Mouse (Mus musculus): Measurements from ENCODE around the gene Ppfia1. TPM values are rescaled to one million over a fixed set of nuclear protein-coding genes. Genes with fewer than 3 reads are reported as not detected.

Gene Ppfia1
- 30.4 and 34.6 TPM in 2 replicates for polyA plus RNA-seq (2015; fragmentation: Nextera tagmentation; extraction: Ambion mirVana)

GRCm38 (mm10) chr7:144553237-144554122 lies at the start of gene Ppfia1:
TSS of gene Ppfia1 (minus strand) at chr7:144553729.
- Histone ChIP-seq H3K9ac (replicated peaks; ENCODE audit: low read depth, low read length) (peak within 1 kb of the TSS; percentile 91), H3K27ac (ENCODE audit: low read length) (0 out of 2 replicates have a peak within 1 kb of the TSS, but pooled peaks have one; percentile 22), H3K9me3 (ENCODE audit: control insufficient read depth, low read length) (no peaks in the 10 kb centered on the region), H3K27me3 (replicated peaks; ENCODE audit: control insufficient read depth, insufficient read depth, low read length) (peaks cover 4% of the 10 kb centered on the region; the same call in 1 of the 2 replicates), H3K4me2 (ENCODE audit: low read length) (peak within 1 kb of the TSS; percentile 78), H3K4me3 (replicated peaks; ENCODE audit: low read length) (peak within 1 kb of the TSS; percentile 82), H3K36me3 (ENCODE audit: control insufficient read depth, insufficient read depth) (peaks cover 8% of the 10 kb centered on the region), H3K4me1 (replicated peaks; ENCODE audit: control insufficient read depth, insufficient read depth, low read length) (peaks cover 33% of the 10 kb centered on the region)
- WGBS, result under 1% methylated on average over 92 of the region's 97 CpGs
- ATAC-seq, result peak; percentile 94

DNA sequence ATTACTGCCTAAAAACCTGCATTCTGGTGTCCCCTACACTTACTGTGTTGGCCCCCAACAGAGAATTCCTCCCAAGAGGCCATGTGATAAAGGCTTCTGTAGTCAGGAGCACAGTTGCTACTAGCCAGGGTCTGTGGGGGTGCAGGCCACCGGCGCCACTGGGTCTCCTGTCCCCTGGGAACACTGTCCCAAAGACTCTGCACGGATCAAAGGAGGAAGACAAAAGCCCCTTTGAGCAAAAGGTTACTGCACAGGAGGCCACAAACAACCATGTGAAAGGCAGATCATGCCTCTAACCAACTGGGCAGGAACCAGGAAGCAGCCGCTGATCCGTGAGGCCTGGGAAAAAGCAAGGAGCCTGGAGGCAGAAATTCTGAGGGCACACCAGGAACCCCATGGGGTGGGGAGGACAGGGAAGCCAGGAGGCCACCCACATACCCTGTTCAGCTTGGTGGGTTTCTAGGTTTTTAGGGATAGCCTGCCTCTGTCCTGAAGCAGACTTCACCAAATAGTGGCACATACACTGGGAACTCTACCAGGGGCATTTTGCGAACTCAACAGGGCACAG lies 46.9 kb upstream of the Ppfia1 start:
- no peaks in the 10 kb centered on the region for H3K9me3 ChIP-seq (ENCODE audit: control insufficient read depth, low read length)
- no peaks in the 10 kb centered on the region for H3K4me1 ChIP-seq (replicated peaks; ENCODE audit: control insufficient read depth, insufficient read depth, low read length)
- 20% methylated on average over 6 of the region's 6 CpGs for WGBS
- H3K36me3 ChIP-seq (ENCODE audit: control insufficient read depth, insufficient read depth), result no peaks in the 10 kb centered on the region
- H3K4me3 ChIP-seq (replicated peaks; ENCODE audit: low read length), result no peak overlapping the region
- H3K27me3 ChIP-seq (replicated peaks; ENCODE audit: control insufficient read depth, insufficient read depth, low read length), result no peaks in the 10 kb centered on the region
- peak; percentile 31; the same call in 1 of the 2 replicates for ATAC-seq
- H3K27ac ChIP-seq (ENCODE audit: low read length), result no peak overlapping the region
- no peak overlapping the region for H3K9ac ChIP-seq (replicated peaks; ENCODE audit: low read depth, low read length)
- H3K4me2 ChIP-seq (ENCODE audit: low read length), result no peak overlapping the region

GRCm38 (mm10) chr7:144589508-144589907 lies 36.0 kb upstream of the Ppfia1 start:
- no peak for ATAC-seq
- Histone ChIP-seq H3K4me3 (replicated peaks; ENCODE audit: low read length) (no peak overlapping the region), H3K9ac (replicated peaks; ENCODE audit: low read depth, low read length) (no peak overlapping the region), H3K4me1 (replicated peaks; ENCODE audit: control insufficient read depth, insufficient read depth, low read length) (no peaks in the 10 kb centered on the region), H3K9me3 (ENCODE audit: control insufficient read depth, low read length) (no peaks in the 10 kb centered on the region), H3K27me3 (replicated peaks; ENCODE audit: control insufficient read depth, insufficient read depth, low read length) (no peaks in the 10 kb centered on the region), H3K36me3 (ENCODE audit: control insufficient read depth, insufficient read depth) (no peaks in the 10 kb centered on the region), H3K4me2 (ENCODE audit: low read length) (no peak overlapping the region), H3K27ac (ENCODE audit: low read length) (no peak overlapping the region)
- 76% methylated on average over 3 of the region's 3 CpGs for WGBS

DNA sequence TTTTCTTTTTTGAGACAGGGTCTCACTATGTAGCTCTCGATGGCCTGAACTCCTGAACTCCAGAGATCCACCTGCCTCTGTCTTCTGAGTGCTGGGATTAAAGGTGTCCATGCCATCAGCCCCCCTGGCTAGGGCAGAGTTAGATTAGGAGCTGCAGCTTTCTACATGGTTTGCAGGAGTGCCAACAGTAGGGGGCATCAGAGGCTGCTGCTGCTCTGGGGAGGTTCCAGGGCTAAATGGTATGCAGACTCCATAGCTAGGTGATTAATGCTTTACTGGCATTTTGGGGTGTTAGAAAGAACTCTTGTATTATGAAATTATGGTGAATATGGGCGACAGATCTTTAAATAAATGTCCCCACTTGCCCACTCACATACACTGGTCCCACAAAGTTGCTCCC lies 33.8 kb upstream of the Ppfia1 start:
- H3K9ac ChIP-seq (replicated peaks; ENCODE audit: low read depth, low read length), result no peak overlapping the region
- H3K27ac ChIP-seq (ENCODE audit: low read length), result no peak overlapping the region
- no peaks in the 10 kb centered on the region for H3K9me3 ChIP-seq (ENCODE audit: control insufficient read depth, low read length)
- H3K4me2 ChIP-seq (ENCODE audit: low read length), result no peak overlapping the region
- H3K27me3 ChIP-seq (replicated peaks; ENCODE audit: control insufficient read depth, insufficient read depth, low read length), result no peaks in the 10 kb centered on the region
- H3K36me3 ChIP-seq (ENCODE audit: control insufficient read depth, insufficient read depth), result no peaks in the 10 kb centered on the region
- WGBS, result 57% methylated on average over 2 of the region's 2 CpGs
- H3K4me3 ChIP-seq (replicated peaks; ENCODE audit: low read length), result no peak overlapping the region
- ATAC-seq, result no peak
- H3K4me1 ChIP-seq (replicated peaks; ENCODE audit: control insufficient read depth, insufficient read depth, low read length), result peaks cover 5% of the 10 kb centered on the region

- peaks cover 16% of the 10 kb centered on the region for H3K4me1 ChIP-seq (replicated peaks; ENCODE audit: control insufficient read depth, insufficient read depth, low read length)
- no peak overlapping the region for H3K4me2 ChIP-seq (ENCODE audit: low read length)
- H3K27me3 ChIP-seq (replicated peaks; ENCODE audit: control insufficient read depth, insufficient read depth, low read length), result no peaks in the 10 kb centered on the region
- H3K27ac ChIP-seq (ENCODE audit: low read length), result no peak overlapping the region
- no peaks in the 10 kb centered on the region for H3K36me3 ChIP-seq (ENCODE audit: control insufficient read depth, insufficient read depth)
- 8% methylated on average over 6 of the region's 6 CpGs for WGBS
- no peak overlapping the region for H3K9ac ChIP-seq (replicated peaks; ENCODE audit: low read depth, low read length)
- H3K4me3 ChIP-seq (replicated peaks; ENCODE audit: low read length), result no peak overlapping the region
- no peaks in the 10 kb centered on the region for H3K9me3 ChIP-seq (ENCODE audit: control insufficient read depth, low read length)
- ATAC-seq, result no peak
These were observed 32.1 kb upstream of the Ppfia1 start for GRCm38 (mm10) chr7:144585648-144586047.

DNA sequence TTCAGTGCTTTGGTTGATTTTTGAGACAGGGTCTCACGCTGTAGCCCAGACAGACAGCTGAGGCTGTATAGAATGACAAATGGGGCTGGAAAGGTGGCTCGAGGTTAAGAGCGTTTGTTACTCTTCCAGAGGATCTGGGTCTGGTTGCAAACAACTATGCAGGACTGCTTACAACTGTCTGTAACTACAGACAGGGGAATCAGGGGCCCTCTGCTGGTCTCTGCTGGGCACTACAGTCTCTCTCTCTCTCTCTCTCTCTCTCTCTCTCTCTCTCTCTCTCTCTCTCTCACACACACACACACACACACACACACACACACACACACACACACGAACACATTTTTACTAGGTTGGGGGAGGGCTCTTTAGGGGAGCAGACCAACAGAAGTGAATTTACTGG lies 30.1 kb upstream of the Ppfia1 start:
- Histone ChIP-seq H3K4me2 (ENCODE audit: low read length) (no peak overlapping the region), H3K4me3 (replicated peaks; ENCODE audit: low read length) (no peak overlapping the region), H3K36me3 (ENCODE audit: control insufficient read depth, insufficient read depth) (no peaks in the 10 kb centered on the region), H3K27me3 (replicated peaks; ENCODE audit: control insufficient read depth, insufficient read depth, low read length) (no peaks in the 10 kb centered on the region), H3K27ac (ENCODE audit: low read length) (no peak overlapping the region), H3K9me3 (ENCODE audit: control insufficient read depth, low read length) (no peaks in the 10 kb centered on the region), H3K4me1 (replicated peaks; ENCODE audit: control insufficient read depth, insufficient read depth, low read length) (peaks cover 16% of the 10 kb centered on the region), H3K9ac (replicated peaks; ENCODE audit: low read depth, low read length) (no peak overlapping the region)
- no peak for ATAC-seq
- WGBS, result 5% methylated on average over 4 of the region's 4 CpGs

- 2% methylated on average over 34 of the region's 34 CpGs for WGBS
- peak; percentile 92 for ATAC-seq
These were observed 28.9 kb upstream of the Ppfia1 start, which contains the start of gene Fadd for GRCm38 (mm10) chr7:144582284-144582980. TSS of gene Fadd (minus strand) at chr7:144582463.

DNA sequence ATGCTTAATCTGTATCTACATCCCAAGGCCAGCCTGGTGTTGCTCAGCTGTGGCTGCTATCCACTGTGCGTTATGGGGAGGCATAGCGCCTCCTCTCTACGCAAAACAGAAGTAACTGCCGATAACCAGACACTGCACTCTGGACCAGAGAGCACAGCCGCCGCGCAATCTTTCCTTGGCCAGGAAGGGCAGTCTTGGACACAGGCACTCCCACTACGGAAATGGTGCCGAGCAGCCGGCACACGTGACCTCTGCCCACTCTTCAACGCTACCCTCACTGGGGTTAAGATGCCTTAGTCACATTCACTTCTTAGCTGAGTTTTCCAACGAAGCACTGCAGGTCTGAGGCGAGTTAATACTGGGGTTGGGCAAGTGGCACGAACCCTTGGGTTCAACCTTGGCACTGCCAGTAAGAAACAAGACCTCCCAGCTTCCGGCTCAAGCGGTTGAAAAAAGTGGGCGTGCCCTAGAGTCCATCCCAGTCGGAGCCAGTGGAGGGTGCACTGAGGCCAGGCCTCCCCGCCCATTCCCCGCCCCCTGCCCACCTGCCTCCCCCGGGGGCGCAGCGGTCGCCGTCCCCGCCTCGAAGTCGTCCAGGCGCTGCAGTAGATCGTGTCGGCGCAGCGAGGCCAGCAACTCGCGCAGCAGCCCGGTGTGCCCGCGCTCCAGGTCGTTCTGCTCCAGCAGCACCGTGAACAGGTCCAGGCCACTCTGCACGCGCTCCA lies 28.2 kb upstream of the Ppfia1 start:
- peak overlapping the region; percentile 91 for H3K4me2 ChIP-seq (ENCODE audit: low read length)
- peak overlapping the region; percentile 70 for H3K9ac ChIP-seq (replicated peaks; ENCODE audit: low read depth, low read length)
- H3K27me3 ChIP-seq (replicated peaks; ENCODE audit: control insufficient read depth, insufficient read depth, low read length), result no peaks in the 10 kb centered on the region
- H3K9me3 ChIP-seq (ENCODE audit: control insufficient read depth, low read length), result no peaks in the 10 kb centered on the region
- no peaks in the 10 kb centered on the region for H3K36me3 ChIP-seq (ENCODE audit: control insufficient read depth, insufficient read depth)
- H3K27ac ChIP-seq (ENCODE audit: low read length), result peak overlapping the region; percentile 78
- H3K4me1 ChIP-seq (replicated peaks; ENCODE audit: control insufficient read depth, insufficient read depth, low read length), result peaks cover 16% of the 10 kb centered on the region
- WGBS, result under 1% methylated on average over 43 of the region's 43 CpGs
- peak overlapping the region; percentile 62 for H3K4me3 ChIP-seq (replicated peaks; ENCODE audit: low read length)
- ATAC-seq, result peak; percentile 72

More at GRCm38 (mm10) chr7:144582284-144582980, 28.9 kb upstream of the Ppfia1 start, which contains the start of gene Fadd:
- peak within 1 kb of the TSS; percentile 70 for H3K9ac ChIP-seq (replicated peaks; ENCODE audit: low read depth, low read length)
- no peaks in the 10 kb centered on the region for H3K9me3 ChIP-seq (ENCODE audit: control insufficient read depth, low read length)
- no peaks in the 10 kb centered on the region for H3K27me3 ChIP-seq (replicated peaks; ENCODE audit: control insufficient read depth, insufficient read depth, low read length)
- peak within 1 kb of the TSS; percentile 91 for H3K4me2 ChIP-seq (ENCODE audit: low read length)
- H3K27ac ChIP-seq (ENCODE audit: low read length), result peak within 1 kb of the TSS; percentile 78
- peaks cover 16% of the 10 kb centered on the region for H3K4me1 ChIP-seq (replicated peaks; ENCODE audit: control insufficient read depth, insufficient read depth, low read length)
- peak within 1 kb of the TSS; percentile 62 for H3K4me3 ChIP-seq (replicated peaks; ENCODE audit: low read length)
- H3K36me3 ChIP-seq (ENCODE audit: control insufficient read depth, insufficient read depth), result no peaks in the 10 kb centered on the region
